Mouse (Mus musculus): ENCODE measurements at regions not wholly inside any gene's neighbourhood (a gene's known extent, or its start where the extent isn't known, plus 50 kb on each side); places are given as distances from the start of the nearest gene placed in this dataset.
"Not testable (repeated sequence)": the region's sequence is repeated elsewhere in the genome, so short reads cannot be mapped to it uniquely, and the experiment has no call there.

- peak; percentile 86 for ATAC-seq (ENCODE audit: poor library complexity, severe bottlenecking)
Observed at GRCm38 (mm10) chr11:71285193-71285592, 54.7 kb upstream of the Nlrp1b start.

- not testable (repeated sequence) for ATAC-seq (ENCODE audit: poor library complexity, severe bottlenecking)
Observed at GRCm38 (mm10) chr11:71288243-71288642, 57.7 kb upstream of the Nlrp1b start.

- peak; percentile 36; the same call in 1 of the 2 replicates for ATAC-seq (ENCODE audit: poor library complexity, severe bottlenecking)
Observed at GRCm38 (mm10) chr11:71289490-71289889, 59.0 kb upstream of the Nlrp1b start.

- ATAC-seq (ENCODE audit: poor library complexity, severe bottlenecking), result no peak
Observed at GRCm38 (mm10) chr11:71299479-71299878, 68.9 kb upstream of the Nlrp1b start.

- peak; percentile 69 for ATAC-seq (ENCODE audit: poor library complexity, severe bottlenecking)
Observed at GRCm38 (mm10) chr11:71323439-71323838, 92.9 kb upstream of the Nlrp1b start.

GRCm38 (mm10) chr11:71337428-71337827 lies 106.9 kb upstream of the Nlrp1b start:
- ATAC-seq (ENCODE audit: poor library complexity, severe bottlenecking), result no peak

GRCm38 (mm10) chr11:71346024-71346423 lies 115.5 kb upstream of the Nlrp1b start:
- ATAC-seq (ENCODE audit: poor library complexity, severe bottlenecking), result no peak

- no peak for ATAC-seq (ENCODE audit: poor library complexity, severe bottlenecking)
Observed at GRCm38 (mm10) chr11:71357089-71357488, 126.6 kb upstream of the Nlrp1b start.

- ATAC-seq (ENCODE audit: poor library complexity, severe bottlenecking), result no peak
Observed at GRCm38 (mm10) chr11:71360856-71361255, 130.3 kb upstream of the Nlrp1b start.

GRCm38 (mm10) chr11:71371871-71372270 lies 141.3 kb upstream of the Nlrp1b start:
- ATAC-seq (ENCODE audit: poor library complexity, severe bottlenecking), result no peak

- ATAC-seq (ENCODE audit: poor library complexity, severe bottlenecking), result no peak
Observed at GRCm38 (mm10) chr11:71375132-71375531, 144.6 kb upstream of the Nlrp1b start.

GRCm38 (mm10) chr11:71388411-71388810 lies 157.9 kb upstream of the Nlrp1b start:
- no peak for ATAC-seq (ENCODE audit: poor library complexity, severe bottlenecking)

GRCm38 (mm10) chr11:71389659-71390058 lies 159.1 kb upstream of the Nlrp1b start:
- no peak for ATAC-seq (ENCODE audit: poor library complexity, severe bottlenecking)

- ATAC-seq (ENCODE audit: poor library complexity, severe bottlenecking), result no peak
Observed at GRCm38 (mm10) chr11:71390151-71390550, 159.6 kb upstream of the Nlrp1b start.

- no peak for ATAC-seq (ENCODE audit: poor library complexity, severe bottlenecking)
Observed at GRCm38 (mm10) chr11:71390616-71391015, 160.1 kb upstream of the Nlrp1b start.

- ATAC-seq (ENCODE audit: poor library complexity, severe bottlenecking), result no peak
Observed at GRCm38 (mm10) chr11:71393406-71393805, 162.9 kb upstream of the Nlrp1b start.

- no peak for ATAC-seq (ENCODE audit: poor library complexity, severe bottlenecking)
Observed at GRCm38 (mm10) chr11:71395023-71395422, 164.5 kb upstream of the Nlrp1b start.

GRCm38 (mm10) chr11:71395631-71396030 lies 165.1 kb upstream of the Nlrp1b start:
- ATAC-seq (ENCODE audit: poor library complexity, severe bottlenecking), result no peak

GRCm38 (mm10) chr11:71400351-71400750 lies 169.8 kb upstream of the Nlrp1b start:
- no peak for ATAC-seq (ENCODE audit: poor library complexity, severe bottlenecking)

- no peak for ATAC-seq (ENCODE audit: poor library complexity, severe bottlenecking)
Observed at GRCm38 (mm10) chr11:71401411-71402276, 171.1 kb upstream of the Nlrp1b start.

- ATAC-seq (ENCODE audit: poor library complexity, severe bottlenecking), result no peak
Observed at GRCm38 (mm10) chr11:71404361-71404760, 173.8 kb upstream of the Nlrp1b start.

GRCm38 (mm10) chr11:71407043-71407442 lies 176.5 kb upstream of the Nlrp1b start:
- ATAC-seq (ENCODE audit: poor library complexity, severe bottlenecking), result no peak
